Mouse (Mus musculus): ENCODE results near the gene Reep6.

DNA sequence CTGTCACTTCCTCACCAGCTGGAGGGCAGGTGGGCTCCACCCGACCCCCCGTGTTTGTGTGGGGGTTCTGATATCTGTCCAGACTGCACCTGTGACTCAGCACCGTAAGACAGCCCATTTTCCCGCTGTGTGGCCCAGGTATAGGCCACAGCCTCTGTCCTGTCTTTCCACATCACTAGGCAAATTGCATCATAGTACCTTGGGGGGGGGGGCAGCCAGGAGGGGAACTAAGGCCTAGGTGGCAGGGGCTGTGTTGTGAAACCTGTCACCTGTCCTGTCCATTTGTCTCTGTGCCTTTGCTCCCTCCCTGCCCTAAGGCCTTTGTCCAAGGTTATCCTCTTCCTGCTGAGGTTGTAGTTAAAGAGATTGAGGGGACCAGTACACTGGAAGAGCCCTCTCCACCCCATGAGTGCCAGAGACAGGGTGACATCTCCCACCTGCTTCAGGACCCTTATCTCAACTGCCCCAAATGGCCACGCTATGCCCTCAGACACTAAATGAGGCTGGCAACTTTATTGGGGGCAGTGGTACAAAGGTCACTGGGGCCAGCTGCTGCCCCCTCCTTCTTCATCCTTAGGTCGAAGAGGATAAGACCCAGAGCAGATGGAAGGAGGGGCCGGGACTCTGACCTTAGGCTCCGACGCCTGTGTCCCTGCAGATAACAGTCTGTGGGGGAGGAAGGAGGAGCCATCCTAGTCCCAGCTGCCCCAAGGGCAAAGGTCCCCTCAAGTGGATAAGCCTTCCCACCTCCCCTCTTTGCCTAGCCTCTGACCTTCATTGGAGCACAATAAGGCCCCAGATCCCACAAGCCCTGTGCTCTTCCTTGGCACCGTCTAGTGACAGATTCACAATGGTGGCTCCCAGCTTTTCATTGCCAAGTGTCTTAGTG, 2.1 kb downstream of the Reep6 start:
- peak; percentile 42; the same call in 1 of the 2 replicates for TF ChIP-seq POLR2A (IDR thresholded peaks at IDR 0.05; ENCODE audit: extremely low read depth, insufficient read depth, low read length)
- no peak for TF ChIP-seq CTCF (IDR thresholded peaks at IDR 0.05; ENCODE audit: low read depth, low read length)

Data from liver, adult 2 months (tissue).